Mouse (Mus musculus) lung, embryonic 15.5 days (tissue): Measurements from ENCODE around the gene Irs2. TPM values are rescaled to one million over a fixed set of nuclear protein-coding genes. Genes with fewer than 3 reads are reported as not detected.

Experiments
- ATAC-seq: fragments of 200-750 bp; cut with Nextera tagmentation; 2 replicates; pipeline ENCODE4 v1.8.0; 2017; ENCODE audit warnings: moderate number of reproducible peaks, borderline replicate concordance; ENCODE audit not compliant: low FRiP score, low TSS enrichment; ENCODE audit errors: extremely low read depth
- H3K27ac ChIP-seq: fragments of 300-500 bp; sonication (generic); 2 replicates; pipeline ENCODE4 v1.5.1; 2015; ENCODE audit warnings: moderate library complexity, mild to moderate bottlenecking, inconsistent platforms
- H3K27me3 ChIP-seq: fragments of 300-500 bp; sonication (generic); 2 replicates; pipeline ENCODE4 v1.6.1; 2015; ENCODE audit warnings: inconsistent platforms
- H3K36me3 ChIP-seq: fragments of 300-500 bp; sonication (generic); 2 replicates; pipeline ENCODE4 v1.6.1; 2015; ENCODE audit warnings: inconsistent platforms
- H3K4me1 ChIP-seq: fragments of 300-500 bp; sonication (generic); 2 replicates; pipeline ENCODE4 v1.6.1; 2015; ENCODE audit warnings: inconsistent platforms
- H3K4me2 ChIP-seq: fragments of 300-500 bp; sonication (generic); 2 replicates; pipeline ENCODE4 v1.6.1; 2015; ENCODE audit warnings: inconsistent platforms, mild to moderate bottlenecking, moderate library complexity
- H3K4me3 ChIP-seq: fragments of 300-500 bp; sonication (generic); 2 replicates; pipeline ENCODE4 v1.5.1; 2015; ENCODE audit warnings: mild to moderate bottlenecking, inconsistent platforms
- H3K9ac ChIP-seq: fragments of 300-500 bp; sonication (generic); 2 replicates; pipeline ENCODE4 v1.6.1; 2015; ENCODE audit warnings: inconsistent platforms
- H3K9me3 ChIP-seq: fragments of 300-500 bp; sonication (generic); 2 replicates; pipeline ENCODE4 v1.6.1; 2016; ENCODE audit warnings: inconsistent platforms
- WGBS: fragments of 180-500 bp; shearing (Covaris S2); methylation state at CpG from one replicate; pipeline ENCODE4 v1.1.7; 2015; 5-methylcytosine and 5-hydroxymethylcytosine counted together
- polyA plus RNA-seq: library from polyadenylated mRNA; unstranded; fragments of >200 nt; fragmentation: Nextera tagmentation; extraction: Ambion mirVana; gene quantifications from 2 replicates; pipeline ENCODE4 v1.2.1, GENCODE M21; 2015

Gene Irs2
- polyA plus RNA-seq, 1 experiment from 2014 or later = 4.1 TPM

- Histone ChIP-seq H3K4me2 (peak overlapping the region; percentile 58; the same call in 1 of the 2 replicates), H3K4me3 (no peak overlapping the region), H3K36me3 (no peaks in the 10 kb centered on the region), H3K9ac (no peak overlapping the region), H3K27ac (peak overlapping the region; percentile 80), H3K27me3 (peaks cover 17% of the 10 kb centered on the region), H3K4me1 (peaks cover 36% of the 10 kb centered on the region), H3K9me3 (no peaks in the 10 kb centered on the region)
- ATAC-seq = peak; percentile 15; the same call in 1 of the 2 replicates
- 51% methylated on average over 2 of the region's 2 CpGs for WGBS
Observed at GRCm38 (mm10) chr8:10945490-10945889, 62.8 kb downstream of the Irs2 start.

GRCm38 (mm10) chr8:10943314-10944060, 64.8 kb downstream of the Irs2 start:
- Histone ChIP-seq H3K4me3 (no peak overlapping the region), H3K4me1 (peaks cover 36% of the 10 kb centered on the region), H3K27me3 (peaks cover 24% of the 10 kb centered on the region), H3K36me3 (no peaks in the 10 kb centered on the region), H3K27ac (no peak overlapping the region), H3K9me3 (no peaks in the 10 kb centered on the region), H3K9ac (no peak overlapping the region), H3K4me2 (no peak overlapping the region)
- 62% methylated on average over 9 of the region's 9 CpGs for WGBS
- no peak for ATAC-seq

GRCm38 (mm10) chr8:10939883-10940282, 68.4 kb downstream of the Irs2 start:
- H3K4me2 ChIP-seq = no peak overlapping the region
- no peaks in the 10 kb centered on the region for H3K9me3 ChIP-seq
- H3K4me1 ChIP-seq = peaks cover 27% of the 10 kb centered on the region
- peaks cover 47% of the 10 kb centered on the region for H3K27me3 ChIP-seq
- no peak for ATAC-seq
- no peak overlapping the region for H3K27ac ChIP-seq
- no peak overlapping the region for H3K9ac ChIP-seq
- no peak overlapping the region for H3K4me3 ChIP-seq
- WGBS = 51% methylated on average over 6 of the region's 6 CpGs
- H3K36me3 ChIP-seq = no peaks in the 10 kb centered on the region

- ATAC-seq = no peak
- Histone ChIP-seq H3K9ac (no peak overlapping the region), H3K9me3 (no peaks in the 10 kb centered on the region), H3K27ac (no peak overlapping the region), H3K4me2 (no peak overlapping the region), H3K4me3 (no peak overlapping the region), H3K27me3 (peaks cover 53% of the 10 kb centered on the region), H3K36me3 (no peaks in the 10 kb centered on the region), H3K4me1 (peaks cover 27% of the 10 kb centered on the region)
- WGBS = 52% methylated on average over 3 of the region's 3 CpGs
Observed at GRCm38 (mm10) chr8:10939210-10939782, 69.0 kb downstream of the Irs2 start.

- peaks cover 55% of the 10 kb centered on the region for H3K27me3 ChIP-seq
- no peak overlapping the region for H3K4me2 ChIP-seq
- H3K36me3 ChIP-seq = no peaks in the 10 kb centered on the region
- peaks cover 19% of the 10 kb centered on the region for H3K4me1 ChIP-seq
- no peak overlapping the region for H3K9ac ChIP-seq
- no peak overlapping the region for H3K27ac ChIP-seq
- 89% methylated on average over 6 of the region's 6 CpGs for WGBS
- no peak for ATAC-seq
- no peaks in the 10 kb centered on the region for H3K9me3 ChIP-seq
- H3K4me3 ChIP-seq = no peak overlapping the region
Observed at GRCm38 (mm10) chr8:10938284-10938683, 70.0 kb downstream of the Irs2 start.

GRCm38 (mm10) chr8:10936646-10937045, 71.6 kb downstream of the Irs2 start:
- H3K27ac ChIP-seq = 0 out of 2 replicates have a peak overlapping the region, but pooled peaks have one; percentile 26
- peaks cover 19% of the 10 kb centered on the region for H3K4me1 ChIP-seq
- H3K4me2 ChIP-seq = no peak overlapping the region
- ATAC-seq = no peak
- no peaks in the 10 kb centered on the region for H3K36me3 ChIP-seq
- H3K9me3 ChIP-seq = no peaks in the 10 kb centered on the region
- 46% methylated on average over 9 of the region's 9 CpGs for WGBS
- peaks cover 50% of the 10 kb centered on the region for H3K27me3 ChIP-seq
- H3K9ac ChIP-seq = no peak overlapping the region
- H3K4me3 ChIP-seq = no peak overlapping the region

GRCm38 (mm10) chr8:10935231-10935630, 73.0 kb downstream of the Irs2 start:
- H3K4me3 ChIP-seq = no peak overlapping the region
- no peaks in the 10 kb centered on the region for H3K9me3 ChIP-seq
- no peaks in the 10 kb centered on the region for H3K36me3 ChIP-seq
- peak overlapping the region; percentile 26; the same call in 1 of the 2 replicates for H3K27ac ChIP-seq
- H3K4me2 ChIP-seq = no peak overlapping the region
- H3K27me3 ChIP-seq = peaks cover 56% of the 10 kb centered on the region
- ATAC-seq = no peak
- 38% methylated on average over 8 of the region's 8 CpGs for WGBS
- peaks cover 19% of the 10 kb centered on the region for H3K4me1 ChIP-seq
- no peak overlapping the region for H3K9ac ChIP-seq
